Mouse (Mus musculus) embryonic fibroblast, embryonic 13.5 days (primary cell): ENCODE results near the gene Tmem273.

Experiments
- CTCF ChIP-seq: IDR thresholded peaks from 2 replicates; pipeline ENCODE4 v1.5.1; 2011; ENCODE audit warnings: mild to moderate bottlenecking, control low read depth, low read length, moderate library complexity, borderline replicate concordance; ENCODE audit not compliant: insufficient read depth
- POLR2A ChIP-seq: IDR thresholded peaks from 2 replicates; pipeline ENCODE4 v1.6.1; 2011; ENCODE audit warnings: low read depth, mild to moderate bottlenecking, control low read depth, low read length, moderate library complexity

GRCm38 (mm10) chr14:32748519-32748918 is 37.2 kb upstream of the Tmem273 start:
- no peak for TF ChIP-seq POLR2A
- TF ChIP-seq CTCF = no peak
